Mouse (Mus musculus): Measurements from ENCODE around the gene Pcnx.

GRCm38 (mm10) chr12:81932015-81932414 lies 72.2 kb downstream of the Pcnx start:
- TF ChIP-seq POLR2A (IDR thresholded peaks at IDR 0.05; ENCODE audit: low read depth, low read length), result no peak
- TF ChIP-seq CTCF (IDR thresholded peaks at IDR 0.05; ENCODE audit: extremely low read depth, insufficient read length, insufficient replicate concordance, low read depth, low read length), result no peak
